Mouse (Mus musculus) kidney, adult 2 months (tissue): ENCODE measurements around the gene Prkn.

Source experiments
- CTCF ChIP-seq: fragments of 200-500 bp; conservative IDR thresholded peaks from 2 replicates; pipeline ENCODE4 v1.5.1; 2011; ENCODE audit warnings: low read depth, mild to moderate bottlenecking, control low read depth, low read length, moderate library complexity, mixed read lengths; ENCODE audit not compliant: insufficient read depth, insufficient read length
- POLR2A ChIP-seq: fragments of 200-500 bp; IDR thresholded peaks from one replicate; pipeline ENCODE4 v1.6.1; 2011; ENCODE audit warnings: low read depth, low read length, control low read depth

- TF ChIP-seq POLR2A (no peak), CTCF (no peak)
These were observed 119.1 kb downstream of the Prkn start for GRCm38 (mm10) chr17:10959066-10959864.
